Mouse (Mus musculus) splenic B cell, adult 2 months (primary cell): ENCODE results near the gene Dhx8.

Experiments
- DNase-seq: peaks from one replicate; pipeline ENCODE4 v3.0.0-alpha.2; 2011; ENCODE audit warnings: low read depth, low spot score
- H3K27me3 ChIP-seq: 2 replicates; pipeline ENCODE4 v1.6.1; 2012; ENCODE audit warnings: mild to moderate bottlenecking, low read length, moderate library complexity, mixed read lengths; ENCODE audit not compliant: control insufficient read depth, poor library complexity, insufficient read depth, severe bottlenecking
- H3K36me3 ChIP-seq: 2 replicates; pipeline ENCODE4 v1.6.1; 2012; ENCODE audit warnings: mild to moderate bottlenecking, low read length, moderate library complexity, mixed read lengths; ENCODE audit not compliant: control insufficient read depth, poor library complexity, insufficient read depth, severe bottlenecking

Gene Dhx8

DNA sequence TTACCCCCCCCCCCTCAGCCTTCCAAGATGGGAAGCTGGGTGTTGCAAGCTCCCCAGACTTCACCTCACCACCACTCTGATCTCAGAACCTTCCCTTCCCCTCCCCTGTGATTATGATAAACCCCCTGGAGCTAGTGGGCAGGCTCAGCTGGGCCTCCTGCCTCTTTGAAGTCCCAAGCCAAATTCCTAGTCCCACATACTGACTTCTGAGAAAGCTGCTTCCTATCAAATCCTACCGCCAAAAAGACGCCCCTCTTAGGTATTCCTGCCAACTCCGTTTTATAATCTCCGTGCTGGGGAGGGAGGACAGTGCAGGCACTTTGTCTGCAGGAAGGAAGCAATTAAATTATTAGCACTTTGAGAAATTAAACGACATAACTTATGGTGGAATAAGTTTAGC lies 68.7 kb downstream of the Dhx8 start:
- no peaks in the 10 kb centered on the region for H3K27me3 ChIP-seq
- DNase-seq = no peak
- H3K36me3 ChIP-seq = no peaks in the 10 kb centered on the region

DNA sequence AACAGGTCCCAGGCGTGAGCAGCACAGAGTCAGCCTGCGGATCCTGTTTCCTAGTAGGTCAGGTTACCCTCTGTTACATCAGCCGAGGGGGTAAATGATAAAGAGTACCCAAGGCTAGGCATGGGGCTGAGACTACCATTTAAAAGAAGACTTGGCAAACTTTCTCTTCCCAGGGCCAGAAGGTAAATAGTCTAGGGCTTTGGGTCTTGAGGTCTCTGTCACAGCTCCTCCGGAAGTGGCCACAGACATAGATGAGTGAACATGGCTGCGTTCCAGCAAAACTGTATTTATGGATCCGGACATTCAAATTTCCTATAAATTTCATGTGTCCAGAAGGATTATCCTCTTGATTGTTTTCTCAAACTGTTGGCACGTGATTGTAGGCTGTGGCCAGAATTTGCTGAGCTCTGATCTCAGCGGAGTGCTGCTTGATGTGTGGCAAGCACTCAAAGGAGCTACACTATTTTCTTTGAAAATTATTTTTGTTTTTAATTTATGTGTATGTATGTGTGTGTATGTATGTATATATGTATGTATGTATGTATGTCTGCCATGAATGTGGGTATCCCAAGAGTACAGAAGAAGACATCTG lies 72.5 kb downstream of the Dhx8 start:
- H3K36me3 ChIP-seq = no peaks in the 10 kb centered on the region
- no peak for DNase-seq
- no peaks in the 10 kb centered on the region for H3K27me3 ChIP-seq

DNA sequence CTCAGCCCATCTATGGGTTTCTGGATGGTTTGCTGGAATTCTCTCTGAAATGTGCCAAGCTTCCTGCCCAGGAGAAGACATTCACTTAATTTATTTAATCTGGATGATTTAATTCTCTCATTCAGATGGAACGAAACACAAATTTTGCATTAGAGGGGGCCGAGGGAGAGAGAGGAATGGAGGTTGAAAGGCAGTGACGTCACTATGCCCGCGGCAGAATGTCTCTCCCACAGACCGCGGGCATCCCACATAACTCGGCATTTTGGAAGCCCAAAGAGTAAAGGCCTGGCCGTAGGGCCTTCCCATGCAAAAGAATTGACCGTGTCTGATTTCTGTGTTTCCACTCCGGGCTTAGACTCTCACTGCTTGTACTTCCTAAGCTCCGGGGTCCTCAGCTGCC lies 74.0 kb downstream of the Dhx8 start:
- H3K36me3 ChIP-seq = no peaks in the 10 kb centered on the region
- DNase-seq = no peak
- no peaks in the 10 kb centered on the region for H3K27me3 ChIP-seq

DNA sequence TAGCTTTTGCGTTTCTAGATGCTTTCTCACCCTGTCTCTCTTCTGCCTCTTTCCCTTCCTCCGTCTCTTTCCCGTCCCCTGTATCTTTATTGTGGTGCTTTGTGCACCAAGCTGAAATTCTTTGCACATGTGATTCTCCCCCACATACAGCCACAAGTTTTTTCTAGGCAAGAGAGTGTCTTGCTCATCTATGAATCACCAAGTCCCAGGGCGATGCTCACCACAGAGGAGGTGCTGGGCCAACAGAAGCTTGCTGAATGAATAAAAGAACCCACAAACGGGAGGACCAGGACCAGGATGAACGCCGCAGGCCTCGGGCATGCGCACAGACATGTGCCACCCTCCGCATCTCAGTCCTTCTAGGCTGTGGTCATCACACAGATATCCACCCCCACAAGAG lies 74.5 kb downstream of the Dhx8 start:
- no peak for DNase-seq
- Histone ChIP-seq H3K27me3 (no peaks in the 10 kb centered on the region), H3K36me3 (no peaks in the 10 kb centered on the region)

DNA sequence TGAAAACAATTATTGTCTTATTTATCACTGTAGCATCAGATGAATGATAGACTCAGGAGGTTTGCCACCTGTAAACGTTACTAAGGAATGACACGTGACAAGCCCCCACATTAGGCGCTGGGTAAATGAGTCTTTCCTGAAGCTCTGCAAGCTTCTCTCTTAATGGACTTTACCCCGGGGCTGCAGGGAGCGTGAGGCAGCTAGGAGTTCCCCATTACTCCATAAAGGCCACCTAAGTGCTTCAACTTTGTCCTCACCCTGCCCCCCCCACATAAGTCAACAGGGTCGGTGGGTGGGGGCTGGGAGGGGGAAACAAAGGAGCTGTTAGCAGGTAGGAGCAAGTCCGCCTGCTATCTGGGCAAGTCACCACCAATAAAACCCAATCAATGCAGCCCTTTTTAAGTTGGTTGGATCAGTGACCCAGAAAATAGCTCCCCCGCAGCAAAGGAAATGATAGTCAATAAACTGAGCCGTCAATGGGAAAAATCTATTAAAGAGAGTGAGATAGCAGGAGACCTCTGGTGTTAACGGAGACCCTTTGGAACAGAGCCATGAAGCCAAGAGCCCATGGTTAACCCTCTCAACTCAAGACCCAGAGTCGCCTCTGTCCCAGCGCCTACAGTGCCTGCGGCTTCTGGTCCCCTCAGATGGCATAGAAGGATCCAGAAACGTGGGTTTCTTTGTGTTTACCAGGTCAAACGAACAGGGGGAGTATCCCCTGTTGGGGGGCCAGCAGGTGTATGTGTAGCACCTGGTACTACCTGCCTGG lies 76.5 kb downstream of the Dhx8 start:
- Histone ChIP-seq H3K36me3 (no peaks in the 10 kb centered on the region), H3K27me3 (no peaks in the 10 kb centered on the region)
- DNase-seq = no peak

DNA sequence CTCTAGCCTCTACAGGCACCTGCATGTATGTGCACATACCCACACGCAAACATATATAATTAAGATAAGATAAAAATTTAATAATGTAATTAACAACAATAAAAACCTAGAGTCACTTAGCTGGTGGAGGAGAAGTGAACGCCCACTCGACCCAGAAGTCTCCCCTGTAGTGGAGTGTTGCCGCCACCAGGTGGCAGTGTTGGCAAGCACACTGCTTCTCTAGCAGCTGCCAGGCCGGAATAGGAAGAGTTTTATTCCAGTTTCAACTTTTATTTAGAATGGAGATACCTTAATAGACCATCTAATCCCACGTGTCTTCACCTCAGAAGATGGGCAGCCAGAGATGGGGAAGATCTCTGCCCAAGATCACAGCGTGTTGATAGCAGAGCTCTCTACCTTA lies 80.5 kb downstream of the Dhx8 start:
- peak; percentile 78 for DNase-seq
- Histone ChIP-seq H3K27me3 (no peaks in the 10 kb centered on the region), H3K36me3 (no peaks in the 10 kb centered on the region)

DNA sequence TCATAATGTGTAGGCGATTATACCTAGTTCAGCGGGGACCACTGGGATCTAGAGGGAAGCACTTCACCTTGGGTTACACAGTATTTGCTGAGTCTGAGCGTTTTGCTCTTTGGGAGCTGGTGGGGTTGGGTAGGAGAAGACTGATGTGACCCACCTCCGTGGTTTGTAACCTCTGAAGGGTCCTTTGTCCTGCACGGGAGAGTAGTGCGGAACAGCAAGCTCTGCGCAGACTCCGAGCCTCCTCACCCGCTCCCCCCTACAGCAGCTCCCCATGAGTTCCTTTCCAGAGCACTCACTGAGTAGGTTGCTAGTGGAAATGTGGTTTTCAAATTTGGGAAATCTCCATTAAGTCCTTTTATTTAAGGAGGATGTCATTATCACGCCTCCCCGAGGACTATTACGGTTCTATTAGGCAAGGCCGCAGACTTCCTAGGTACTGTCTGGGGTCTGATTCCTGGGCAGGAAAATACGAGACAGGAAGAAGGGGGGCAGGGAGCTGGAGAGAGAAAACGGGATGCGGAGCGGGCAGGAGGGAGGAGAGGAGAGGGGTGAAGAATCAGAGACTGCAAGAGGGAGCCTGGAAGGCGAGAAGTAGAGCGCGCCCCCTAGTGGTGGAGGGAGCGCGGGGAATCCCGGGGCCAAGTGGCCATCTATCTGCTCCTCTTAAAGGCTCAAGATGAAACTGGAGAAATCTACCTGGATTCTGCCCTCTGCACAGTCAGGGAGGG lies 81.8 kb downstream of the Dhx8 start:
- peak; percentile 70 for DNase-seq
- Histone ChIP-seq H3K36me3 (no peaks in the 10 kb centered on the region), H3K27me3 (no peaks in the 10 kb centered on the region)

DNA sequence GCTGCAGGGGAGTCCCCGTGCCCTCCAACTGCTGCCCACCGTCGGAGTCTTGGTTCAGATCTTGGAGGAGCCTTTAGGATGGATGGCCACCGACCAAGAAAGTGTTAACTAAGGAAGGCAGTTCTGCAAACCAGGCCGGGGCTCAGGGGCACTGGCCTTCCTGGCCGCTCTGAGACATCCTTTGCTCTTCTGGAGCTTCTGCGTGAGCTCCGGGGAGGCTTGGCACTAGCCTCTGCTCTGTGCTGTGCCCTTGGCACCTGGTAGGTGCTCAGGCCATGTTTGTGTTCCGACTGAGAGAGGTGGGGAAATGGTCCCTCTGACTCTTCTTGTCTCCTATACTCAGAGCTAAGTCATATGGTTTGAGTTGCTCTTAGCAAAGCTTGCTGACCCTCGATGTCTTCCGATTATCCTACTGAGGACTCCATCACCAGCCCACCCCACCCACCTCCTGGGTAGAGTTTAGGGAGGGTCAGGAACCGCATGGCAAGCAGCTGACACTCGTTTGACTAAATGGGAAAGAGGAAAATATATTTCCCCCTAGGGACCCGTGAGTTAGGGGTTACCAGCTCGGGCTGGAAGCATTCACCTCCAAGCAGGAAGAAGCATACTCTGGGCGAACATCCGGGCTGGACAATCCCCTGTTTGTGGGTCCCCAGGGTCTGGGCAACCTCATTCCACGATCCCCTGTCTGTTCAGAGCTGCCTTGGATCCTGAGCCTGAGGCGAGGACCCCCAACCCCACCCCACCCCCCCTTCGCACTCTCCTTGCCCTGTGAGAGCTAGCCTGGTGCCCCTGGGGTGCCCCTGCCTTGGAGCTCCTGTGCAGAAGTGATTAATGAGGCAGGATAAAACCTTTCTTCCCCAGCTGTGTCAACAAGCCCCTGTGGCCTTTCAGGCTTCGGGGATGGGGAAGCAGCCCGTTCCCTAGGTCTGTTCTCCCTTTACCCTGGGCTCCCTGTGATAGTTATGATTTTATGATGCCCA lies 82.7 kb downstream of the Dhx8 start:
- no peaks in the 10 kb centered on the region for H3K27me3 ChIP-seq
- DNase-seq = no peak
- no peaks in the 10 kb centered on the region for H3K36me3 ChIP-seq
